Mouse (Mus musculus): ENCODE measurements at regions not wholly inside any gene's neighbourhood (a gene's known extent, or its start where the extent isn't known, plus 50 kb on each side); places are given as distances from the start of the nearest gene placed in this dataset.

DNA sequence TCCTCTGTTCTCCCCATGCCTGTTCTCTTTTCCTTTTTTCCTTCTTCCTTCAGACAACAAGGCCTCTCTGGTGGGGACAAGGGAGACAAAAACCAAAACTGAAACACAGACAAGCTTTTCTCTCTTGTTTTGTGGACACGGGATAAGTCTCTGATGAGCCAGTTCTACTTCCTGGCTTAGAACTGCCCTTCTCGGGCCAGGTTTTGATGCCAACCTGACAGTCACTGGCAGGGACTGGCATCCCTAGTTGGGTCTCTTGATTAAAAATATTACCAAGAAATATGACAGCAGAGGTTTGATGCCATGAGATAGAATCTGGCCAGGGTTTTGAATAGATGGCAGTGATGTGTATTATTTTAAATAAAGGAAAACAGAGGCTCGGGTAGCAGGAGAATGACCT, 133.4 kb upstream of the C9orf72 start:
- no peaks in the 10 kb centered on the region for H3K36me3 ChIP-seq (replicated peaks; ENCODE audit: control insufficient read depth, insufficient read depth, low read length)
- TF ChIP-seq EP300 (IDR thresholded peaks at IDR 0.05; ENCODE audit: low read depth) (no peak), CTCF (IDR thresholded peaks at IDR 0.05; ENCODE audit: low read depth) (no peak)
- H3K4me3 ChIP-seq (ENCODE audit: low read depth, low read length): no peak overlapping the region
- no peak overlapping the region for H3K9ac ChIP-seq (replicated peaks; ENCODE audit: low read depth, low read length)
- 85% methylated on average over 3 of the region's 3 CpGs for WGBS
- no peak for ATAC-seq (ENCODE audit: insufficient read depth, low read depth)
- no peak overlapping the region for H3K4me2 ChIP-seq (ENCODE audit: low read depth, low read length)
- 0 out of 2 replicates have a peak, but pooled peaks cover 5% of the 10 kb centered on the region for H3K4me1 ChIP-seq (ENCODE audit: control insufficient read depth, insufficient read depth)
- no peak overlapping the region for H3K27ac ChIP-seq (ENCODE audit: low read depth)
- H3K9me3 ChIP-seq (replicated peaks; ENCODE audit: control insufficient read depth, low read length): no peaks in the 10 kb centered on the region
- no peaks in the 10 kb centered on the region for H3K27me3 ChIP-seq (ENCODE audit: control insufficient read depth, insufficient read depth, low read length)
- DNase-seq (ENCODE audit: low spot score): no peak

DNA sequence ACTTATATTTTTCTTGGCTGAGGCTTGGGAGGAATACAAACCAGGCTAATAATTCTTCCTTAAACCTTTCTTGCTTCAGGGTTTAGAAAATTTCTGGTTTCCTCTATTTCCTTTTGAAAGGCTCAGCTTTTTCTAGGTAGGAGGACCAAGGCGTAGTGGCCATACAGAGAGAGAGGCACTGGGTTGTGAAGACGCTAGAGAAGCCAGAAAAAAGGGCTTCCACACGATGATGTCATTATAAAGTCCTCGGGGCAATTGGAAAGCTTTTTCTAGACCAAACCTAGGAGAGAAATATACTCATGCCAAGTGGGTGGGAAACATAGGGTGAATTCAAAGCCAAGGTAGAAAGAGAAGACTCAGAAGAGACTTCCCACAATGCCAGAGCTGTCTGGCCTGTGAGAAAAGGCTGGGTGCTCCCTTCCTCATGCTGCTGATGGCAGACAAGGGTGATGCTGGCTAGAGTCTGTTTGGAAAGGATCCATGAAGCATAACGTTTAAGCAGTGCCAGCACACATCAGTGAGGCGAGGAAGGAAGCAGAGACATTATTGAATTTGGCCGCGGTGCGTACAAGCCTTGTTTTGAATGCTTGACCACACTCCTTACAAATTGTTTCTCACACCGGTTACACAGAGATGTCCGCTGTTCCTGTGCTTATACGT, 131.1 kb upstream of the C9orf72 start:
- WGBS: 68% methylated on average over 12 of the region's 12 CpGs
- Histone ChIP-seq H3K4me3 (ENCODE audit: low read depth, low read length) (no peak overlapping the region), H3K4me1 (ENCODE audit: control insufficient read depth, insufficient read depth) (0 out of 2 replicates have a peak, but pooled peaks cover 5% of the 10 kb centered on the region), H3K36me3 (replicated peaks; ENCODE audit: control insufficient read depth, insufficient read depth, low read length) (no peaks in the 10 kb centered on the region), H3K27me3 (ENCODE audit: control insufficient read depth, insufficient read depth, low read length) (no peaks in the 10 kb centered on the region), H3K9ac (replicated peaks; ENCODE audit: low read depth, low read length) (no peak overlapping the region), H3K4me2 (ENCODE audit: low read depth, low read length) (no peak overlapping the region), H3K27ac (ENCODE audit: low read depth) (no peak overlapping the region), H3K9me3 (replicated peaks; ENCODE audit: control insufficient read depth, low read length) (no peaks in the 10 kb centered on the region)
- no peak for DNase-seq (ENCODE audit: low spot score)
- TF ChIP-seq EP300 (IDR thresholded peaks at IDR 0.05; ENCODE audit: low read depth) (no peak), CTCF (IDR thresholded peaks at IDR 0.05; ENCODE audit: low read depth) (no peak)
- ATAC-seq (ENCODE audit: insufficient read depth, low read depth): no peak

DNA sequence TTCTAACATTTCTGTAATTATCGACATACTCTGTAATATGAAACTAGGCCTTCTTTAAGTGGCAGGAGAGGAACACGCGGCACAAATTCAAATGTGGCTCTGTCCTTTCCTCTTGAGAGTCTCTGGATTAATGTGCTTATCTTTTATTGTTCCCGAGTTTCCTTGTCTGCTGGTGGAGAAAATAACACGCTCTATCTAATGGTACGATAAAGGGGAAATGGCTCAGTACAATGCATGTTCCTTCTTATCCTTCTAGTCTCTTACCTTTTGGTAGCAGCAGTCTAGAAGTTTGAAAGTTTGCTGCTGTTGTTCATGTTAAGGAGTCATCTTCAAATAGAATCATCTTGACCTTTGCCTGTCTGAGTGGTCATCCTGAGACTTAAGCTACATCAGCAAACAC, 130.1 kb upstream of the C9orf72 start:
- no peak for DNase-seq (ENCODE audit: low spot score)
- Histone ChIP-seq H3K9me3 (replicated peaks; ENCODE audit: control insufficient read depth, low read length) (no peaks in the 10 kb centered on the region), H3K36me3 (replicated peaks; ENCODE audit: control insufficient read depth, insufficient read depth, low read length) (no peaks in the 10 kb centered on the region), H3K9ac (replicated peaks; ENCODE audit: low read depth, low read length) (no peak overlapping the region), H3K4me3 (ENCODE audit: low read depth, low read length) (no peak overlapping the region), H3K27me3 (ENCODE audit: control insufficient read depth, insufficient read depth, low read length) (no peaks in the 10 kb centered on the region), H3K27ac (ENCODE audit: low read depth) (no peak overlapping the region), H3K4me1 (ENCODE audit: control insufficient read depth, insufficient read depth) (0 out of 2 replicates have a peak, but pooled peaks cover 5% of the 10 kb centered on the region), H3K4me2 (ENCODE audit: low read depth, low read length) (no peak overlapping the region)
- no peak for ATAC-seq (ENCODE audit: insufficient read depth, low read depth)
- TF ChIP-seq EP300 (IDR thresholded peaks at IDR 0.05; ENCODE audit: low read depth) (no peak), CTCF (IDR thresholded peaks at IDR 0.05; ENCODE audit: low read depth) (no peak)
- 26% methylated on average over 6 of the region's 6 CpGs for WGBS

DNA sequence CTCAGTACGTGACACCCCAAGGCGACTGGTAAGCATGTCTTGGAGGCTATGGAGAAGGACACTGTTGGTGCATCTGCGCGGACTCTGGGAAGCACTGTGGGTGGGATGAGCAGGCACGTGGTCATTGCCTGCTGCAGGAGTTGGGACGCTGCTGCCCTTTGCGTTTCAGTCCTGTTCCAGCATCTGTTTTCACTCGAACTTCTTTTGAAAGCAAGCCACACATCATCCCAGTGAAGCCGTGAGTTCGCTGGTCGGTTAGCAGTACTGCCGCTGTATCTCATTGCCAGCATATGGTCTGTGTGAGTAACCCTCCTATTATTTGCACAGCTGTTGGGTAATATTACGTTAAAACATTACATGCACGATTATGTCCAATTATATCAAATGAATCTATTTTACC, 128.1 kb upstream of the C9orf72 start:
- Histone ChIP-seq H3K4me1 (ENCODE audit: control insufficient read depth, insufficient read depth) (0 out of 2 replicates have a peak, but pooled peaks cover 5% of the 10 kb centered on the region), H3K27ac (ENCODE audit: low read depth) (no peak overlapping the region), H3K4me2 (ENCODE audit: low read depth, low read length) (no peak overlapping the region), H3K9ac (replicated peaks; ENCODE audit: low read depth, low read length) (no peak overlapping the region), H3K27me3 (ENCODE audit: control insufficient read depth, insufficient read depth, low read length) (no peaks in the 10 kb centered on the region), H3K36me3 (replicated peaks; ENCODE audit: control insufficient read depth, insufficient read depth, low read length) (no peaks in the 10 kb centered on the region), H3K4me3 (ENCODE audit: low read depth, low read length) (no peak overlapping the region), H3K9me3 (replicated peaks; ENCODE audit: control insufficient read depth, low read length) (no peaks in the 10 kb centered on the region)
- DNase-seq (ENCODE audit: low spot score): no peak
- 70% methylated on average over 14 of the region's 14 CpGs for WGBS
- TF ChIP-seq EP300 (IDR thresholded peaks at IDR 0.05; ENCODE audit: low read depth) (no peak), CTCF (IDR thresholded peaks at IDR 0.05; ENCODE audit: low read depth) (no peak)
- ATAC-seq (ENCODE audit: insufficient read depth, low read depth): no peak

DNA sequence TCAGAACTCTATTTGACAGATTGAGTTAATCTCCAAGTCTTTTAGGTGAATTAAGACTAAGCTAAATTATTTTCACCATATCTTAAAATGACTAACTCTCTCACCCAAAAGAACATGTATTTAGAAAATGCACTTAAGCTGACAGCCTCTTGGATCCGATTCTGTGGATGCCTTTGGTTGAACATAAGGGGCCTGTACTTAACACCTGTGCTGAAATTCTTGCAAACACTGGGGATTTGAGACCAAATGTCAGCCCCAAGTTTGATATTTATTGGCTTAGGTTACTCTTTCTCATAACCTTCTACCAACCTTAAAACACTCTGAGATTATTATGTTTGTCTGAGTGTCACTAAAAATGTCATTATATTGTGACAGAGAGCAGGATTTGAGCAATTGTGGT, 126.6 kb upstream of the C9orf72 start:
- DNase-seq (ENCODE audit: low spot score): no peak
- H3K4me1 ChIP-seq (ENCODE audit: control insufficient read depth, insufficient read depth): 0 out of 2 replicates have a peak, but pooled peaks cover 5% of the 10 kb centered on the region
- no peak overlapping the region for H3K4me3 ChIP-seq (ENCODE audit: low read depth, low read length)
- H3K36me3 ChIP-seq (replicated peaks; ENCODE audit: control insufficient read depth, insufficient read depth, low read length): no peaks in the 10 kb centered on the region
- no peak for TF ChIP-seq CTCF (IDR thresholded peaks at IDR 0.05; ENCODE audit: low read depth)
- no peak overlapping the region for H3K27ac ChIP-seq (ENCODE audit: low read depth)
- 66% methylated on average over 1 of the region's 1 CpGs for WGBS
- H3K9me3 ChIP-seq (replicated peaks; ENCODE audit: control insufficient read depth, low read length): no peaks in the 10 kb centered on the region
- no peak for ATAC-seq (ENCODE audit: insufficient read depth, low read depth)
- H3K27me3 ChIP-seq (ENCODE audit: control insufficient read depth, insufficient read depth, low read length): no peaks in the 10 kb centered on the region
- no peak overlapping the region for H3K4me2 ChIP-seq (ENCODE audit: low read depth, low read length)
- no peak overlapping the region for H3K9ac ChIP-seq (replicated peaks; ENCODE audit: low read depth, low read length)

DNA sequence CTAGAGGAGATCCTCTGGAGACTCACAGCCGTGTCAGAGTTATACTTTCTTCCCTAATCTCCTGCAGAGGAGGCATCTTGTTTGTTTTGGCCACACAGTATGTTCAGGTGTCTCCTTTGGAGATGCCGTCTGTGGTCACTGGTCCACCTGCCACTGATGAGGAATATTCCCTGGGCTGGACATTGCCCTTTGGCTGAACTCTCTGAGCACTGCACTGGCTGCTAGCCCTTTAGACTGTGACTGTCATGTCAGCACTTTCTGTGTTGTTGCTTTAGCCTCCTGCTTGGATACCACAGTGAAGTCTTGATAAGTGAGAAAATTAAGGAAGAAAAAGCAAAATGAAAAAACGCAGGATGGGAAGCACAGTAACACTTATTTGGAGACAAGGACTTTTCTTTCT, 124.5 kb upstream of the C9orf72 start:
- no peak for ATAC-seq (ENCODE audit: insufficient read depth, low read depth)
- no peaks in the 10 kb centered on the region for H3K9me3 ChIP-seq (replicated peaks; ENCODE audit: control insufficient read depth, low read length)
- DNase-seq (ENCODE audit: low spot score): no peak
- no peak overlapping the region for H3K4me2 ChIP-seq (ENCODE audit: low read depth, low read length)
- WGBS: 44% methylated on average over 3 of the region's 3 CpGs
- H3K9ac ChIP-seq (replicated peaks; ENCODE audit: low read depth, low read length): no peak overlapping the region
- no peak overlapping the region for H3K27ac ChIP-seq (ENCODE audit: low read depth)
- no peak overlapping the region for H3K4me3 ChIP-seq (ENCODE audit: low read depth, low read length)
- TF ChIP-seq CTCF (IDR thresholded peaks at IDR 0.05; ENCODE audit: low read depth): no peak
- no peak for TF ChIP-seq EP300 (IDR thresholded peaks at IDR 0.05; ENCODE audit: low read depth)
- H3K4me1 ChIP-seq (ENCODE audit: control insufficient read depth, insufficient read depth): no peaks in the 10 kb centered on the region
- H3K36me3 ChIP-seq (replicated peaks; ENCODE audit: control insufficient read depth, insufficient read depth, low read length): no peaks in the 10 kb centered on the region
- no peaks in the 10 kb centered on the region for H3K27me3 ChIP-seq (ENCODE audit: control insufficient read depth, insufficient read depth, low read length)
